Mouse (Mus musculus): Measurements from ENCODE around the gene Rhbdf2. TPM values are rescaled to one million over a fixed set of nuclear protein-coding genes. Genes with fewer than 3 reads are reported as not detected.
A peak's percentile ranks its signal among the peaks of the same experiment; 100 is the strongest.

The Rhbdf2 gene
- polyA plus RNA-seq, 1 experiment from 2014 or later: 10.8 TPM

DNA sequence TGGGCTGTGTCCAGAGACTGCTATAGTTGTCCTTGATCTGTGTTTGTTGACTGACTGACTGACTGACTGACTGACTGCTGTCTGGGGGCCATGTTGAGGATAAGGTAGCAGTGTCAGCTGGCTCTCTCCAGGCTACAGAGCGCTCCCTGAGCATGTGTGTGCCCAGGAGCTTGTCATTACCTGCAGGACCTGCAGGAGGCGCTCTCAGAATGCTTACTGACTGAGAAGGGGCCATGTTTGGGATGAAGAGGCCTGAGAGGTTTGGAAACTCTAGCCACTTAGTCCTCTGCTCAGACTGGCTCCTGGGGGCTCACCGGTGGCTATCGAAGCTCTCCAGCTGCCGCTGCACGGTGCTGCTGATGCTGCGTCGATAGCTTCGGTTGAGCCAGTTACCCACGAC is 23.5 kb downstream of the Rhbdf2 start:
- H3K27me3 ChIP-seq (replicated peaks; ENCODE audit: control insufficient read depth, insufficient read depth, low read length): no peaks in the 10 kb centered on the region
- WGBS: 89% methylated on average over 10 of the region's 10 CpGs
- no peak overlapping the region for H3K27ac ChIP-seq (ENCODE audit: low read length)
- H3K9ac ChIP-seq (ENCODE audit: low read depth, low read length): no peak overlapping the region
- no peaks in the 10 kb centered on the region for H3K9me3 ChIP-seq (ENCODE audit: control insufficient read depth, low read length)
- H3K4me3 ChIP-seq (ENCODE audit: low read length): no peak overlapping the region
- H3K4me2 ChIP-seq (ENCODE audit: low read depth, low read length): no peak overlapping the region
- H3K36me3 ChIP-seq (ENCODE audit: control insufficient read depth, insufficient read depth, low read length): peaks cover 7% of the 10 kb centered on the region; the same call in 1 of the 2 replicates
- no peak for ATAC-seq
- H3K4me1 ChIP-seq (ENCODE audit: control insufficient read depth, insufficient read depth, low read length): no peaks in the 10 kb centered on the region

DNA sequence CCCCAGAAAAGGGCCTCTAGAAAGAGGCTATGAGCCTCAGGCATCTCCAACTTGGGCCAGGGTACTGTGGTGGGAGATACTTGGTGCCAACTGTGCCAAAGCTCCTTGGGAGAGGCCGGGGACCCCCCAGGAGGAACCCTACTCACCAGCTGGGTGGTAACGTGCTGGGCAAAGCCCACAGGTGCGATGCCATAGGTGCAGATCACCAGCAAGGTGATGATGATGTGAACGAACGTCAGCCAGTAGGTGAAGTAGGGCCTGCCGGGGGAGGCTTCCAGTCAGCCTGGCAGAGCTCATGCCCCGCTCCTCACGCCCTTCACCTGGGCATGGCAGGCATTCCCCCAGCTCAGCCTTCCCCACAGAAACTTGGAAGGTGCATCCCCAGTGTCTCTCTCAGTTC is 24.8 kb downstream of the Rhbdf2 start:
- no peak overlapping the region for H3K4me3 ChIP-seq (ENCODE audit: low read length)
- H3K27me3 ChIP-seq (replicated peaks; ENCODE audit: control insufficient read depth, insufficient read depth, low read length): no peaks in the 10 kb centered on the region
- H3K27ac ChIP-seq (ENCODE audit: low read length): no peak overlapping the region
- no peak for ATAC-seq
- H3K9ac ChIP-seq (ENCODE audit: low read depth, low read length): no peak overlapping the region
- no peak overlapping the region for H3K4me2 ChIP-seq (ENCODE audit: low read depth, low read length)
- 88% methylated on average over 8 of the region's 8 CpGs for WGBS
- no peaks in the 10 kb centered on the region for H3K4me1 ChIP-seq (ENCODE audit: control insufficient read depth, insufficient read depth, low read length)
- H3K36me3 ChIP-seq (ENCODE audit: control insufficient read depth, insufficient read depth, low read length): peaks cover 7% of the 10 kb centered on the region; the same call in 1 of the 2 replicates
- H3K9me3 ChIP-seq (ENCODE audit: control insufficient read depth, low read length): no peaks in the 10 kb centered on the region

DNA sequence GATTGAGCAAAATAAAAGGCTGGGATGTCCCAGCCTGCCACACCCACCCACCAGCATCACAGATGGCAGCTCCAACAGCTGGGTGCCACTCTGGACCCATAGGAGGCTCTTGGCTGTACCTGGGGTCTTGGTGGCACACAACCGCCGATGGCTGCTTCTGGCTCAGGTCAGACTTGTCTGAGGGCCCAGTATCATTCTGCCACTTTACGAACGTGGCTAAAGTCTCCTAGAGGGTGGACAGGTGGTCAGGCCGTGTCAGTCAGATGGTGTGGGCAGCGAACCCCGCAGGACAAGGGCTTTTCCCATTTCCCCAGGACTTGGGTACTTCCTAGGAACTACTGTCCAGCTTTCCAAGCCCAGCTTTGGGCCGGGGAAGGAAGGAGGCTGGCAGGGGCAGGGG is 25.7 kb downstream of the Rhbdf2 start:
- Histone ChIP-seq H3K9ac (ENCODE audit: low read depth, low read length) (no peak overlapping the region), H3K4me1 (ENCODE audit: control insufficient read depth, insufficient read depth, low read length) (no peaks in the 10 kb centered on the region), H3K27ac (ENCODE audit: low read length) (no peak overlapping the region), H3K27me3 (replicated peaks; ENCODE audit: control insufficient read depth, insufficient read depth, low read length) (no peaks in the 10 kb centered on the region), H3K36me3 (ENCODE audit: control insufficient read depth, insufficient read depth, low read length) (peaks cover 7% of the 10 kb centered on the region; the same call in 1 of the 2 replicates), H3K9me3 (ENCODE audit: control insufficient read depth, low read length) (no peaks in the 10 kb centered on the region), H3K4me2 (ENCODE audit: low read depth, low read length) (no peak overlapping the region), H3K4me3 (ENCODE audit: low read length) (no peak overlapping the region)
- ATAC-seq: no peak
- WGBS: 91% methylated on average over 8 of the region's 8 CpGs

DNA sequence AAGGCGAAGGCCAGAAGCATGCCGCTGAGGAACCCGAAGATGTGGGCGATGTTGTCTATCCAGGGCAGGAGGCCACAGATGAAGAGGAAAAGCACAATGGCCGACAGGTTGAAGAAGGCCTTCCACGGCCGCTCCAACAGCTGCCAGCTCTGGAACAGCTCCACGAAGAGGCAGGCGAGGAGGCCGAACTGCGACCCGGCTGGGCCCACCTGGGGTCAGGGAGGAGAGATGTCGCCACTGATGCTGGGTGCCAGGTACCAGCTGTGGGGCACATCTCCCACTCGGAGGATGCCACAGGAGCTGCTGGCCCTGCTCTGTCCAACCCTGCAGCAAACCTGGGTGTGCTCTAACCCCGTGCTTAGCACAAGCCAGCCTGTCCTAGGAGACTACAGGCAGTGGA is 27.6 kb downstream of the Rhbdf2 start:
- H3K4me1 ChIP-seq (ENCODE audit: control insufficient read depth, insufficient read depth, low read length): no peaks in the 10 kb centered on the region
- H3K36me3 ChIP-seq (ENCODE audit: control insufficient read depth, insufficient read depth, low read length): peaks cover 5% of the 10 kb centered on the region; the same call in 1 of the 2 replicates
- H3K4me2 ChIP-seq (ENCODE audit: low read depth, low read length): no peak overlapping the region
- H3K27ac ChIP-seq (ENCODE audit: low read length): no peak overlapping the region
- no peaks in the 10 kb centered on the region for H3K9me3 ChIP-seq (ENCODE audit: control insufficient read depth, low read length)
- 92% methylated on average over 15 of the region's 15 CpGs for WGBS
- no peak overlapping the region for H3K4me3 ChIP-seq (ENCODE audit: low read length)
- H3K9ac ChIP-seq (ENCODE audit: low read depth, low read length): no peak overlapping the region
- no peaks in the 10 kb centered on the region for H3K27me3 ChIP-seq (replicated peaks; ENCODE audit: control insufficient read depth, insufficient read depth, low read length)
- ATAC-seq: no peak

DNA sequence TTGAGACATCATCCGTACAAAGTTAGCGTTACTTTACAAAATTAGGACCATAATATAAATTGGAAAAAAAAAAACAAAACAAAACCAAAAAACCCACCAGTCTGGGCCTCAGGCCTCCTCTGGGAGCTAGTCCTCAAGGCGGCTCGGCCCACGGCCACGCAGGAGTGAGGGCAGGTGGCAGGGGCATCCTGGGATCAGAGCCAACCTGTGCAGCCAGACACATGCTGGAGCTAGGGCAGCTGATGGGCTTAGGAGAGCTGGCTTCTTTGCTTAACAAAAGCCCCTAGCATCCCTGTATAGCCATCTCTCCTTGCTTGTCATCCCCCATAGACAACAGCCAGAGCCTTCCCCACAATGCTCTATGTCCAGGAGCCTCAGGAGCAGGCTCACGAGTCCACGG is 28.6 kb downstream of the Rhbdf2 start:
- no peaks in the 10 kb centered on the region for H3K4me1 ChIP-seq (ENCODE audit: control insufficient read depth, insufficient read depth, low read length)
- WGBS: 90% methylated on average over 8 of the region's 8 CpGs
- H3K36me3 ChIP-seq (ENCODE audit: control insufficient read depth, insufficient read depth, low read length): peaks cover 4% of the 10 kb centered on the region; the same call in 1 of the 2 replicates
- H3K27ac ChIP-seq (ENCODE audit: low read length): no peak overlapping the region
- H3K27me3 ChIP-seq (replicated peaks; ENCODE audit: control insufficient read depth, insufficient read depth, low read length): no peaks in the 10 kb centered on the region
- no peak overlapping the region for H3K4me3 ChIP-seq (ENCODE audit: low read length)
- no peak for ATAC-seq
- no peak overlapping the region for H3K4me2 ChIP-seq (ENCODE audit: low read depth, low read length)
- no peak overlapping the region for H3K9ac ChIP-seq (ENCODE audit: low read depth, low read length)
- H3K9me3 ChIP-seq (ENCODE audit: control insufficient read depth, low read length): no peaks in the 10 kb centered on the region

DNA sequence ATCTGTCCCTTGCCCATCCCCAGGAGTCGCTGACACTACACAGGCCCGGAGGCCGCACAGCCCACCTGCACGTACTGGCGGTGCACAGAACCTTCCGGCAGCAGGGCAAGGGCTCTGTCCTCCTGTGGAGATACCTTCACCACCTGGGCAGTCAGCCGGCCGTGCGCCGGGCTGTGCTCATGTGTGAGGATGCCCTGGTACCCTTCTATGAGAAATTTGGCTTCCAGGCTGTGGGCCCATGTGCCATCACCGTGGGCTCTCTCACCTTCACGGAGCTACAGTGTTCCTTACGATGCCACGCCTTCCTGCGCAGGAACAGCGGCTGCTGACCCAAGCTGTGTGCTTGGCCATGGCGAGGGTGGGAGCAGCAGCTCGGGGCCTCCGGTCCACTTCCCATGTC is 30.1 kb downstream of the Rhbdf2 start:
- ATAC-seq: no peak
- 84% methylated on average over 19 of the region's 19 CpGs for WGBS
- no peak overlapping the region for H3K27ac ChIP-seq (ENCODE audit: low read length)

DNA sequence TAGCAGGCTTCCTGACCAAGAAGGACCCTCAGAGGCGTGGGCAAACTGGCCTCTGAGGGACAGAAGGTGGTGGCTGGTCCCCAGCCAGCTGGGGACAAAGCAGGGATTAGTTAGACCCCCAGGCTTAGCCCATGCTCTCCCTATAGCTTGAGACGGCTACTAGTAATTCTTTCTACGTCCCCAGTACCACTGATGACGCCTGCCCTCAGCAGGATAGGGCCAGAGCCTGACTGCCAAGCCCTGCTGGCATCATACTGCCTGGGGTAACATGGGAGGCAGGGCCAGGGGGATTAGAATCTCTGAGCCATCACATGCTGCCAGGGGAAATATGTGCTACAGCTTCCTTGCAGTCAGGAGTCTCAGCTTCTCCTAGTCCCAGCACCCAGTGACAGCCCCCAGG is 33.5 kb downstream of the Rhbdf2 start:
- Histone ChIP-seq H3K9me3 (ENCODE audit: control insufficient read depth, low read length) (no peaks in the 10 kb centered on the region), H3K4me1 (ENCODE audit: control insufficient read depth, insufficient read depth, low read length) (no peaks in the 10 kb centered on the region), H3K4me3 (ENCODE audit: low read length) (no peak overlapping the region), H3K4me2 (ENCODE audit: low read depth, low read length) (no peak overlapping the region), H3K27ac (ENCODE audit: low read length) (no peak overlapping the region), H3K27me3 (replicated peaks; ENCODE audit: control insufficient read depth, insufficient read depth, low read length) (peaks cover 5% of the 10 kb centered on the region; the same call in 1 of the 2 replicates), H3K9ac (ENCODE audit: low read depth, low read length) (no peak overlapping the region), H3K36me3 (ENCODE audit: control insufficient read depth, insufficient read depth, low read length) (no peaks in the 10 kb centered on the region)
- ATAC-seq: no peak
- WGBS: 80% methylated on average over 4 of the region's 4 CpGs

More for the DNA sequence above, 30.1 kb downstream of the Rhbdf2 start:
- H3K4me1 ChIP-seq (ENCODE audit: control insufficient read depth, insufficient read depth, low read length): no peaks in the 10 kb centered on the region
- H3K36me3 ChIP-seq (ENCODE audit: control insufficient read depth, insufficient read depth, low read length): peaks cover 4% of the 10 kb centered on the region; the same call in 1 of the 2 replicates
- H3K9ac ChIP-seq (ENCODE audit: low read depth, low read length): no peak overlapping the region
- no peak overlapping the region for H3K4me2 ChIP-seq (ENCODE audit: low read depth, low read length)
- H3K4me3 ChIP-seq (ENCODE audit: low read length): no peak overlapping the region
- no peaks in the 10 kb centered on the region for H3K9me3 ChIP-seq (ENCODE audit: control insufficient read depth, low read length)
- no peaks in the 10 kb centered on the region for H3K27me3 ChIP-seq (replicated peaks; ENCODE audit: control insufficient read depth, insufficient read depth, low read length)

DNA sequence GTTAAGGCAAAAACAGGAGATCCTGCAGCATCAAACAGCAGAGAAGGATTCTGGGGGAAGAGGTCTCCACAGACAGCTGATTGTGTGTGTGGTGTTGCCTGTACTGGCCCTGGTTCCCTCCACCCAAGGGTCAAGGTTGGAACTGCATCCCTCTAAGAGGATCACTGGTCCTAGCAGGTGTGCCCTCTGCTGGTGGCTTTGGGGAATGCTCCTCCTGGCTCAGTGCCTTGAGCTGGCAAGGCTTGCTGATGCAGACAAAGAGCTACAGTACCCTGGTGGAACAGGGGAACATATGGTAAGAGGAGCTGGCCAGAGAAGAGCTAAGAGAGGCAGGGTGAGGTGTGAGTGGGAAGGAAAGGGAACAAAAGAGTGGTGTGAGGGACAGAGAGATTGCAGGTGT is 34.4 kb downstream of the Rhbdf2 start:
- H3K36me3 ChIP-seq (ENCODE audit: control insufficient read depth, insufficient read depth, low read length): no peaks in the 10 kb centered on the region
- H3K9ac ChIP-seq (ENCODE audit: low read depth, low read length): no peak overlapping the region
- peaks cover 5% of the 10 kb centered on the region; the same call in 1 of the 2 replicates for H3K27me3 ChIP-seq (replicated peaks; ENCODE audit: control insufficient read depth, insufficient read depth, low read length)
- no peaks in the 10 kb centered on the region for H3K4me1 ChIP-seq (ENCODE audit: control insufficient read depth, insufficient read depth, low read length)
- no peak overlapping the region for H3K4me2 ChIP-seq (ENCODE audit: low read depth, low read length)
- peak; percentile 64 for ATAC-seq
- H3K4me3 ChIP-seq (ENCODE audit: low read length): no peak overlapping the region
- no peaks in the 10 kb centered on the region for H3K9me3 ChIP-seq (ENCODE audit: control insufficient read depth, low read length)
- H3K27ac ChIP-seq (ENCODE audit: low read length): no peak overlapping the region

DNA sequence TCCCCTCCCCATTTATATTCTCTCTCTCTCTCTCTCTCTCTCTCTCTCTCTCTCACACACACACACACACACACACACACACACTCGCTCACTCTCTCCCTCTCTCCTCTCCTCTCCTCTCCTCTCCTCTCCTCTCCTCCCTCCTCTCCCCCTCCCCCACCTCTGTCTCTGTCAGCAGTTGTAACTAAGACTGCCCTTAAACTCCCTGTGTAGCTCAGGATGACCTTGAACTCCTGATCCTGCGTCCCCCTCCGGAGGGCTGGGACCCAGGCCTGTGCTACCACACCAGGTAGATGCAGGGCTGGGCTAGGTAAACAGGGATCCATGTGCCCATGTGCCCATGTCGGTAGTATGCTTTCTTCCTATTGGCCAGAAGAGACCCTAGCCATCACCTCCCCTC is 35.2 kb downstream of the Rhbdf2 start:
- no peak overlapping the region for H3K4me2 ChIP-seq (ENCODE audit: low read depth, low read length)
- no peak for ATAC-seq
- no peak overlapping the region for H3K9ac ChIP-seq (ENCODE audit: low read depth, low read length)
- H3K4me1 ChIP-seq (ENCODE audit: control insufficient read depth, insufficient read depth, low read length): no peaks in the 10 kb centered on the region
- H3K9me3 ChIP-seq (ENCODE audit: control insufficient read depth, low read length): no peaks in the 10 kb centered on the region
- no peak overlapping the region for H3K27ac ChIP-seq (ENCODE audit: low read length)
- 61% methylated on average over 4 of the region's 4 CpGs for WGBS
- H3K27me3 ChIP-seq (replicated peaks; ENCODE audit: control insufficient read depth, insufficient read depth, low read length): peaks cover 5% of the 10 kb centered on the region; the same call in 1 of the 2 replicates
- no peak overlapping the region for H3K4me3 ChIP-seq (ENCODE audit: low read length)
- no peaks in the 10 kb centered on the region for H3K36me3 ChIP-seq (ENCODE audit: control insufficient read depth, insufficient read depth, low read length)

DNA sequence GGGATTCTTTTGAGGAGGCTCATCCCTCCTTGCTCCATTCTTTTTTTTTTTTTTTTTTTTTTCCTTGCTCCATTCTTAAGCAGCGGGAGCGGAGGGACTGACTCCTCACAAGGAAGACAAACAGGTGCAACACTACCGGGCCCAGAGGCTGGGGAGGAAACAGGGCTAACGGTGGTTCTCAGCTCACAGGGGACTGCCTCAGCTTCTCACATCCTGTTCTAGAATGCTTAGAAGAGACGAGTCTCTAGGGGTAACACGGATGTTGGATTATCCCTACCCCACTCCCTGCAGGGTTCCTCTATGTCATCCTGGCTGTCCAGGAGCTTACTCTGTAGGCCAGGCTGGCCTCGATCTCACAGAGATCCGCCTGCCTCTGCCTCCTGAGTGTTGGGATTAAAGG is 37.2 kb downstream of the Rhbdf2 start:
- Histone ChIP-seq H3K4me3 (ENCODE audit: low read length) (no peak overlapping the region), H3K9me3 (ENCODE audit: control insufficient read depth, low read length) (no peaks in the 10 kb centered on the region), H3K4me2 (ENCODE audit: low read depth, low read length) (no peak overlapping the region), H3K4me1 (ENCODE audit: control insufficient read depth, insufficient read depth, low read length) (no peaks in the 10 kb centered on the region), H3K27me3 (replicated peaks; ENCODE audit: control insufficient read depth, insufficient read depth, low read length) (peaks cover 5% of the 10 kb centered on the region; the same call in 1 of the 2 replicates), H3K9ac (ENCODE audit: low read depth, low read length) (no peak overlapping the region), H3K36me3 (ENCODE audit: control insufficient read depth, insufficient read depth, low read length) (no peaks in the 10 kb centered on the region), H3K27ac (ENCODE audit: low read length) (no peak overlapping the region)
- 61% methylated on average over 8 of the region's 8 CpGs for WGBS
- ATAC-seq: no peak

Measured in intestine, embryonic 16.5 days (tissue).